Mouse (Mus musculus): ENCODE measurements around the gene Myoz1. TPM values are rescaled to one million over a fixed set of nuclear protein-coding genes. Genes with fewer than 3 reads are reported as not detected.
"Not testable (repeated sequence)": the region's sequence is repeated elsewhere in the genome, so short reads cannot be mapped to it uniquely, and the experiment has no call there.

Gene Myoz1
- polyA plus RNA-seq, 1 experiment from 2014 or later, result not detected

- Histone ChIP-seq H3K4me2 (ENCODE audit: low read length) (no peak overlapping the region), H3K4me1 (ENCODE audit: control insufficient read depth, insufficient read depth, low read length) (no peaks in the 10 kb centered on the region), H3K36me3 (ENCODE audit: control insufficient read depth, insufficient read depth, low read length) (no peaks in the 10 kb centered on the region), H3K9me3 (replicated peaks; ENCODE audit: control insufficient read depth, low read length) (no peaks in the 10 kb centered on the region), H3K4me3 (ENCODE audit: low read depth, low read length) (no peak overlapping the region), H3K9ac (ENCODE audit: low read length) (no peak overlapping the region), H3K27me3 (replicated peaks; ENCODE audit: control insufficient read depth, insufficient read depth, low read length) (no peaks in the 10 kb centered on the region), H3K27ac (ENCODE audit: low read depth, low read length) (no peak overlapping the region)
- ATAC-seq (no peak), DNase-seq (ENCODE audit: low spot score) (no peak)
- 89% methylated on average over 6 of the region's 6 CpGs for WGBS
Measured at GRCm38 (mm10) chr14:20638702-20639101, 17.6 kb downstream of the Myoz1 start.

DNA sequence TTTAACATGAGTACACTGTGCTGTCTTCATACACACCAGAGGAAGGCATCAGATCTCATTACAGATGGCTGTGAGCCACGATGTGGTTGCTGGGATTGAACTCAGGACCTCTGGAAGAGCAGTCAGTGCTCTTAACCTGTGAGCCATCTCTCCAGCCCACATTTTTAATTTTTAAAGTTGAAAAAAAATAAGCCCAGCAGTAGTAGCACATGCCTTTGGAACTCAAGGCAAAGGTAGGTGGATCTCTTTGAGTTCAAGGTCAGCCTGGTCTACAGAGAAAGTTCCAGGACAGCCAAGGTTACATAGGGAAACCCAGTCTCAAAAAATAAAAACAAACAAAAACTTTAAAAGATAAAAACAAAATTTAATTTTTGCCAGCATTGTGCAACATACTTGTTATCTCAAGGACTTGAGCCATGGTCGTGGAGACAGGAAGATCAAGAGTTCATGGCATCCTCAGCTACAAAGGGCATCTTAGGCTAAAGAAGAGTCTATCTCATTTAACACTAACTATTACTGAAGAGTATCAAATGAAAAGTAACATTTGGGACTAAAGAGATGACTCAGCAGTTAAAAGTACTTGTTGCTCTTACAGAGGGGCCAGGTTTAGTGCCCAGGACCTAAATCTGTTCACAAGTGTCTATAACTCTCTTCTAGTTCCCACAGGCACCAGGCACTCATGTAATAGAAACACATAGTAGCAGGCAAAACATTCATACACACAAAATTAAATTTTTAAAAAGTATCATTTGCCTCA, 18.3 kb downstream of the Myoz1 start:
- DNase-seq (ENCODE audit: low spot score), result no peak
- Histone ChIP-seq H3K27me3 (replicated peaks; ENCODE audit: control insufficient read depth, insufficient read depth, low read length) (no peaks in the 10 kb centered on the region), H3K9me3 (replicated peaks; ENCODE audit: control insufficient read depth, low read length) (no peaks in the 10 kb centered on the region), H3K4me1 (ENCODE audit: control insufficient read depth, insufficient read depth, low read length) (no peaks in the 10 kb centered on the region), H3K27ac (ENCODE audit: low read depth, low read length) (no peak overlapping the region), H3K9ac (ENCODE audit: low read length) (no peak overlapping the region), H3K4me2 (ENCODE audit: low read length) (no peak overlapping the region), H3K36me3 (ENCODE audit: control insufficient read depth, insufficient read depth, low read length) (no peaks in the 10 kb centered on the region), H3K4me3 (ENCODE audit: low read depth, low read length) (no peak overlapping the region)
- 87% methylated on average over 2 of the region's 2 CpGs for WGBS
- no peak for ATAC-seq

- not testable (repeated sequence) for H3K4me3 ChIP-seq (ENCODE audit: low read depth, low read length); H3K27ac ChIP-seq (ENCODE audit: low read depth, low read length); H3K36me3 ChIP-seq (ENCODE audit: control insufficient read depth, insufficient read depth, low read length); H3K9ac ChIP-seq (ENCODE audit: low read length); DNase-seq (ENCODE audit: low spot score); H3K4me2 ChIP-seq (ENCODE audit: low read length); H3K27me3 ChIP-seq (replicated peaks; ENCODE audit: control insufficient read depth, insufficient read depth, low read length); ATAC-seq; H3K9me3 ChIP-seq (replicated peaks; ENCODE audit: control insufficient read depth, low read length); H3K4me1 ChIP-seq (ENCODE audit: control insufficient read depth, insufficient read depth, low read length)
- 96% methylated on average over 3 of the region's 3 CpGs for WGBS
Measured at GRCm38 (mm10) chr14:20636968-20637367, 19.4 kb downstream of the Myoz1 start.

- Histone ChIP-seq H3K27ac (ENCODE audit: low read depth, low read length) (no peak overlapping the region), H3K4me2 (ENCODE audit: low read length) (no peak overlapping the region), H3K9ac (ENCODE audit: low read length) (no peak overlapping the region), H3K4me3 (ENCODE audit: low read depth, low read length) (no peak overlapping the region), H3K4me1 (ENCODE audit: control insufficient read depth, insufficient read depth, low read length) (no peaks in the 10 kb centered on the region), H3K36me3 (ENCODE audit: control insufficient read depth, insufficient read depth, low read length) (no peaks in the 10 kb centered on the region), H3K9me3 (replicated peaks; ENCODE audit: control insufficient read depth, low read length) (no peaks in the 10 kb centered on the region), H3K27me3 (replicated peaks; ENCODE audit: control insufficient read depth, insufficient read depth, low read length) (no peaks in the 10 kb centered on the region)
- WGBS, result 97% methylated on average over 2 of the region's 2 CpGs
- DNase-seq (ENCODE audit: low spot score) (no peak), ATAC-seq (no peak)
Measured at GRCm38 (mm10) chr14:20635546-20635945, 20.8 kb downstream of the Myoz1 start.

- 72% methylated on average over 4 of the region's 4 CpGs for WGBS
- no peak overlapping the region for H3K4me2 ChIP-seq (ENCODE audit: low read length)
- H3K36me3 ChIP-seq (ENCODE audit: control insufficient read depth, insufficient read depth, low read length), result no peaks in the 10 kb centered on the region
- DNase-seq (ENCODE audit: low spot score), result no peak
- no peak overlapping the region for H3K4me3 ChIP-seq (ENCODE audit: low read depth, low read length)
- ATAC-seq, result no peak
- H3K9ac ChIP-seq (ENCODE audit: low read length), result no peak overlapping the region
- H3K27ac ChIP-seq (ENCODE audit: low read depth, low read length), result no peak overlapping the region
- no peaks in the 10 kb centered on the region for H3K27me3 ChIP-seq (replicated peaks; ENCODE audit: control insufficient read depth, insufficient read depth, low read length)
- no peaks in the 10 kb centered on the region for H3K9me3 ChIP-seq (replicated peaks; ENCODE audit: control insufficient read depth, low read length)
- H3K4me1 ChIP-seq (ENCODE audit: control insufficient read depth, insufficient read depth, low read length), result no peaks in the 10 kb centered on the region
Measured at GRCm38 (mm10) chr14:20631253-20631652, 25.1 kb downstream of the Myoz1 start.

- Histone ChIP-seq H3K4me2 (ENCODE audit: low read length) (no peak overlapping the region), H3K9me3 (replicated peaks; ENCODE audit: control insufficient read depth, low read length) (no peaks in the 10 kb centered on the region), H3K27ac (ENCODE audit: low read depth, low read length) (no peak overlapping the region), H3K4me3 (ENCODE audit: low read depth, low read length) (no peak overlapping the region), H3K9ac (ENCODE audit: low read length) (no peak overlapping the region), H3K36me3 (ENCODE audit: control insufficient read depth, insufficient read depth, low read length) (no peaks in the 10 kb centered on the region), H3K27me3 (replicated peaks; ENCODE audit: control insufficient read depth, insufficient read depth, low read length) (no peaks in the 10 kb centered on the region), H3K4me1 (ENCODE audit: control insufficient read depth, insufficient read depth, low read length) (no peaks in the 10 kb centered on the region)
- 81% methylated on average over 3 of the region's 3 CpGs for WGBS
- ATAC-seq (no peak), DNase-seq (ENCODE audit: low spot score) (no peak)
Measured at GRCm38 (mm10) chr14:20626971-20627370, 29.4 kb downstream of the Myoz1 start.

DNA sequence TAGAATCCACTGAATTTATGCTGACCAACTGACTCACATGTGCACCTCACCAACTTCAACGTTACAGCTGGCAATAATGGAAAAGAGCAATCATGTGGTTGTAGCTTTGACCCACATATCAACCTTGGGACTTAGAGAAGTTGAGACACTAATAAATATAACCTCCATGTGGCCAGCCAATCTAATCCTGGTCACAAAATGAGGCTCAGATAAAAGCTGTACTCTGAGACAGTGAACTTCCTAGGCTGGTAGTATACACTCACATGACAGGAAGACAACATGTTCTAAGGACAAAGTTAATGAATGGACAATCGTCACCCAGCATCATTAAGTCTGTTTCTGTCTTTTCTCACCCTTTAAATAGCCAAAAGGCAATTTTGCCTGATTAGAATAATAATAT, 29.9 kb downstream of the Myoz1 start:
- DNase-seq (ENCODE audit: low spot score), result no peak
- H3K36me3 ChIP-seq (ENCODE audit: control insufficient read depth, insufficient read depth, low read length), result no peaks in the 10 kb centered on the region
- ATAC-seq, result no peak
- H3K9me3 ChIP-seq (replicated peaks; ENCODE audit: control insufficient read depth, low read length), result no peaks in the 10 kb centered on the region
- no peak overlapping the region for H3K4me3 ChIP-seq (ENCODE audit: low read depth, low read length)
- no peak overlapping the region for H3K27ac ChIP-seq (ENCODE audit: low read depth, low read length)
- no peak overlapping the region for H3K4me2 ChIP-seq (ENCODE audit: low read length)
- WGBS, result 80% methylated on average over 2 of the region's 2 CpGs
- H3K9ac ChIP-seq (ENCODE audit: low read length), result no peak overlapping the region
- H3K27me3 ChIP-seq (replicated peaks; ENCODE audit: control insufficient read depth, insufficient read depth, low read length), result no peaks in the 10 kb centered on the region
- no peaks in the 10 kb centered on the region for H3K4me1 ChIP-seq (ENCODE audit: control insufficient read depth, insufficient read depth, low read length)

- 89% methylated on average over 3 of the region's 3 CpGs for WGBS
- H3K27me3 ChIP-seq (replicated peaks; ENCODE audit: control insufficient read depth, insufficient read depth, low read length), result no peaks in the 10 kb centered on the region
- no peak for ATAC-seq
Measured at GRCm38 (mm10) chr14:20622907-20623306, 33.4 kb downstream of the Myoz1 start.

DNA sequence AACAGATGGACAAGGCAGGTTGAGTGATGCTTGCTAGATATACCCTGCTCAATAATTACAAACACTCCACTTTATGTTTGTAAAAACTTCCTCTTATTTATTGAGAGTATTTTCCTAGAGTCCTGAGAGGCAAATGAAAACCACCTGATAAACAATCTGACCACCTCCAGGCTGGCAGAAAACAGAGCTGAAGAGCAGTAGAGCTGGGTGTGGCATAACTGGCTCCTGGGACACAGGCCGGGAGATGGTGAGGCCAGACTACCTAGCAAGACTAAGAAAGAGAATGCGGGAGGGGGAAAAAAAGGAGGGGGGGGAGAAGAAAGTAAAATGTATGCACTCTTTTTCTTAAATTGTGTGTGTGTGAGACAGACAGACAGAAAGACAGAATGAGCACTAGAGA, 33.9 kb downstream of the Myoz1 start:
- H3K9ac ChIP-seq (ENCODE audit: low read length), result no peak overlapping the region
- WGBS, result 98% methylated on average over 2 of the region's 2 CpGs
- H3K4me2 ChIP-seq (ENCODE audit: low read length), result no peak overlapping the region
- H3K27ac ChIP-seq (ENCODE audit: low read depth, low read length), result no peak overlapping the region
- DNase-seq (ENCODE audit: low spot score) (no peak), ATAC-seq (no peak)
- H3K27me3 ChIP-seq (replicated peaks; ENCODE audit: control insufficient read depth, insufficient read depth, low read length), result no peaks in the 10 kb centered on the region
- no peak overlapping the region for H3K4me3 ChIP-seq (ENCODE audit: low read depth, low read length)
- no peaks in the 10 kb centered on the region for H3K36me3 ChIP-seq (ENCODE audit: control insufficient read depth, insufficient read depth, low read length)
- H3K4me1 ChIP-seq (ENCODE audit: control insufficient read depth, insufficient read depth, low read length), result 0 out of 2 replicates have a peak, but pooled peaks cover 5% of the 10 kb centered on the region
- no peaks in the 10 kb centered on the region for H3K9me3 ChIP-seq (replicated peaks; ENCODE audit: control insufficient read depth, low read length)

More at GRCm38 (mm10) chr14:20622907-20623306, 33.4 kb downstream of the Myoz1 start:
- Histone ChIP-seq H3K4me3 (ENCODE audit: low read depth, low read length) (no peak overlapping the region), H3K4me2 (ENCODE audit: low read length) (no peak overlapping the region), H3K9me3 (replicated peaks; ENCODE audit: control insufficient read depth, low read length) (no peaks in the 10 kb centered on the region), H3K9ac (ENCODE audit: low read length) (no peak overlapping the region), H3K4me1 (ENCODE audit: control insufficient read depth, insufficient read depth, low read length) (0 out of 2 replicates have a peak, but pooled peaks cover 5% of the 10 kb centered on the region), H3K36me3 (ENCODE audit: control insufficient read depth, insufficient read depth, low read length) (no peaks in the 10 kb centered on the region), H3K27ac (ENCODE audit: low read depth, low read length) (no peak overlapping the region)
- DNase-seq (ENCODE audit: low spot score), result no peak
